Mouse (Mus musculus): ENCODE results near the gene Pglyrp1.

The Pglyrp1 gene

DNA sequence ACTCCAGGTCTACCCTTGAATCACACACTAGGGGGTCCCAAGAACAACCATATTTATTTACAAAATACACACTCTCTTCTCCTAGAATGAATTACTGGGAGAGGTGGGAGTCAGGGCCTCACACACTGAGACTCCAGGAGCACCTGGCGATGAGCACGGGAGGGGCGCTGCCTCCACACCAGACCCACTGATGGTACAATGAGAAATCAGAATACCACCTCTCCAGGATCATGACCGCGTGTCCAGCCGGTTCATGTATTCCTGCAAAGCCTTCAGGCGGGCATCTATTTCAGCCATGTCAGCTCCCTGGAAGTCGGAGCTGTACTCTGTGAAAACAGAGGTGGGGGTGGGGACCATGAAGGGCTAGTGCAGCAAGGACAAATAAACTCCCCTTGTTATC is 19.7 kb downstream of the Pglyrp1 start:
- DNase-seq, result no peak

DNA sequence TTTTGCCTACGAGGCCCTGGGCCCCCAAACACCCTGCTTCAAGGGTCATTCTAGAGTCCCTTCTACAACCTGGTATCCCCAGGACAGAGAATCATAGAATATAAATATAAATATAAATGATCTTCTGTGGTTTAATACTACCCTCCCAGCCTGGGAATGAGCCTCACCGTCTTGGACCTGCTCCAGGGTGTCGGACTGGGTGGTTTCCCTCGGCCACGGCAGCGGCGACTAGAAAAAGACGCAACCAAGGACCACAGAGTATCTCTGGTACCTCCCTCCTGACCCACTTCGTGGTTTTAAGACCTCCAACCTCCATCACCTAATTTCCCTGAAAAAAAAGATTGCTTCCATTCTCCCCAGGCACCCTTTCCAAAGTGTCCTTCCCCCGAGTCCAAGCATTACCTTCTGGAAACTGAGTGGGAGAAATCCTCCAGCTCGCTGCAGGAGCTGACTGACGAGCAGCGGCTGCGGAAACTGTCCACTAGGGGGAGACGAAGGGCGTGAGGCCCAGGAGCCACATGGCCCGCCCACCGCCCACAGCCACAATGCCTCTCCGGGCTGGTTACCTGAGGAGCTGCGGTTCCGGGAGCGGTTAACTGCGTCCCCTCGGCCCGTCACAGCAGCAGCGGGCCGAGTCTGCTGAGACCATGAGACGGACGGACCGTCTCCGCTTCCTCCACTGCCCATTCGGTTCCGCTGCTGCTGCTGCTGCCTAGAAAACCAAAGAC is 20.9 kb downstream of the Pglyrp1 start:
- peak; percentile 90 for DNase-seq

DNA sequence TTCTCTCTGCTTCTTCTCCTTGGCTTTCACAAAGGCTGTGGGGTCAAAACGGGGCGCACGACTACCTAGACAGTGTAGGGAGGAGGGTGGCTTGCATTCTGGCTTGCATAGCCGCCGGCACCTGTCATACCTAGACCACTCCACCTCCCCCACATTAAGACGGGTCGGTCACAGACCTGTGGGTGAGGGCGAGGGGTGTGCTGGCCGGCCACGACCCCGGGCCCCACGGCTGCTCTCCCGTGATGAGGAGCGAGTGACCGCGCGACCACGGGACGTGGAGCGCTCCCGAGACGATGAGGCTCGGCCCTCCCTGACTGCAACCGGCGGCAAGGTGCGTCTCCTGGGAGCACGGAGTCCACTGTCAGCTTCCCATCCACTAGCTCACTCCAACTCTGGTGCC is 21.9 kb downstream of the Pglyrp1 start:
- DNase-seq, result no peak

DNA sequence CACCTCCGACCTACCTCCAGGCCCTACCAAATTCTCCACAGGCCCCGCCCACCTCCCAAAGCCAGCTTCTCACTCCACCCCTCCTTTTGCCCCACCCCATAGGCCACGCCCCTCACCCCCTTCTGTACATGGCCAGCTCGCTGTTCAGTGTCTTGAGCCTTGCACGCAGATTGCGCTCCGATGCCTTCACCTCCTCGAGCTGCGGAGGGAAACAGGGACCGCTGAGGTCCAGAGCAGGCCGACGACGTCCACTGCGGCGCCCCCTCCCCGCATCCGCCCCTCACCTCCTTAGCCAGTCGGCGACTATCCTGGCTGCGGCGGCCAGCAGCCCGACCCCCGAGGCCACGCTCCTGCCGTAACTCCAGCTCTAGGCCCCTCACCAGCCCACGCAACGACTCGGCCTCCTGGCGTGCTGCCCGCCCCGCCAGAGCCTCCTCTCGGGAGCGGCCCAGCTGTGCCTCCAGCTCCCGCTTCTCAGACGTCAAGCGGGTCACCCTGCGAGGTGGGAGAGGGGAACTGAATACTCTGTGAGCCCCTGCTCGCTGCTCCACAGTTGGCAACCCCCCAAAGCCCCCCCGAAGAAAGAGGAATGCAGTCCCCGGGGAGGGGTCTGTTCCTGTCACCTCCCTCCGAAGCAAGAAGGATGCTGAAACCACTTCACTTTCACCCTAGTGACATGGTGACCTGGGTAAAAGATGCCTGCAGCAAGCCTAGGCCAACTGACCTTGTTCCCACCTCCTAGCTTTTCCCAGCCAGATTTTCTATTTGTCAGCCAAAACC is 22.7 kb downstream of the Pglyrp1 start:
- peak; percentile 82 for DNase-seq

DNA sequence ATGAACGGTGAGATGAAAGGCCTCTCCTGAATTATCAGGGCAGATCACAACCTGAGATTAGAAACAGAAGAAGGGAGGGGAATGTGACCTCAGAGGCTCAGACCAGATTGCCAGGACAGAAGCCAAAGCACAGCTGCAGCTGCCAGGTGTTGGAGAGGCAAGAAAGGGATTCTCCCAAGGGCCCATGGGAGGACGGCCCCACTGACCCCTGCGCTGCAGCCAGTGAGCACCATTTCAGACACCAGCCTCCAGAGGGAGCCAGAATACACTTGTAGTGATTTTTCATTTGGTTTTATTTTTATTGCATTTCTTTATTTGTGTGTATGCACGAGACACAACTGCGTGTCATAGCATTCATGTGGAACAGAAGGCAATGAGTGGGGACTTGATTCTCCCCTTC is 25.4 kb downstream of the Pglyrp1 start:
- peak; percentile 67 for DNase-seq

DNA sequence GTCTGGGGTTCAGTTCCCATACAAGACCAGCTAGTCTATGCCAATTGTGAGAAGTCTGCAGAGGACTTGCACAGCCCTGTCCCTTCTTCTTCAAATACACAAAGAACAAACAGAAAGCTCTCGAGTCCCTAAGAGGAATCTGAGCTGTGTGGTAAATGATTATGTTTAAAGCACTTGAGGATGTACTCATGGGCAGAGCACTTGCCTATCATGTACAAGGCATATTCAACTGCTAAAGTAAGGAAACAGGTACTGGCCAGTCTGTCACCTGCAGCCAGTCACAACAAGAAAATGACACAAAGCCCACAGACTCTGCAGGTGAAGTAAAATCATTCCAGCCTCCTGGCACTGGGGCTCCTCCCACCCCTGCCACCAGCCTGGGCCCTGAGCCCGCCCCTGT is 29.4 kb downstream of the Pglyrp1 start:
- DNase-seq, result no peak

DNA sequence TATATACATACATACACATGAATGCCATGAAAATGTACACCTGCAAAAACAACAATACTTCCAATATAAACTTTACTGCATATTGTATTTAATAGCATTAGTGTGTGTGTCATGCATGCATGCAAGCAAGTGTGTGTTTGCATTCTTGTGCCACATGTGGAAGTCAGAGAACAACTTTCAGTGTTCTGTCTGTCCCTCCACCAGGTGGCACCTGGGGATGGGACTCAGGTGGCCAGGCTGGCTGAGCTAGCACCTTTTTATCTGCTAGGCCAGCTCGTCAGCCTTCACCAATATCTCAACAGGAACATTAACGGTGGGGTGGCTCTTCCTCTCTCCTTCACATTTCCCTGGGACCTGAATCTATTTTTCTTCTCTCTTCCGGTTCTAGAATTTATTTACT is 31.4 kb downstream of the Pglyrp1 start:
- DNase-seq, result no peak

DNA sequence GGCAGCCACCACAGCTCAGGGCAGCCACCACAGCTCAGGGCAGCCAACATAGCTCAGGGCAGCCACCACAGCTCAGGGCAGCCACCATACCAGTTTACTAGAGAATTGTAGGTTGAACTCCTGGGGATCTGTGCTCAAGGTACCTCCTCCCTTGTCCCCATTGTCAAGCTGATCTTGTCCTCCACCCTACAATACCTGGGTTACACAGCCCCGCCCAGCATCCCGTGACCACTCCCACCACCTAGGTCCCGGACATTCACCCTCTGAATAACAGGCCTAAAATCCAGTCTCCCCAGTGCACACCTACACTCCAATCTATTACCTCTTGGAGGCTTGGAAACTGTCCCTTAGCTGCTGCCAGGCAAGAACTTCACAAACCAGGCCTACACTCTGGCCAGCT is 33.8 kb downstream of the Pglyrp1 start:
- no peak for DNase-seq

DNA sequence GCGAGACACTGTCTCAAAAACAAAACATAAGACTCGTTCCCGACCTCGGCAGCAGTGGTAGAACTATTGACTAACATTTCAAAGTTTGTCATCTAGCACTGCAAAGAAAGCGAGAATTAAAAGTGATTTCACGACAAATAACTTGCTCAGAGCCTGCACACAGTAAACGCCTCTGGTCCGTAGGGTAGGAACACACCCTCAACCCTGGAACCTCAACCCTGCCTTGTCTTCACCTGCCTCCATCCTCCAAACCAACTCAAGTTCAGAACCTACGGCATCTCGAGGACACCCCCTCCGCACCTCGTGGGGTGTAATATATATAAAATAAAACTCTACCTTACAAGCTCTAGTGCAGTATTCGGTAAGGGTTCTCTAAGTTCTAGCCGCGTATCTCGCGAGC is 38.7 kb downstream of the Pglyrp1 start:
- DNase-seq, result no peak

DNA sequence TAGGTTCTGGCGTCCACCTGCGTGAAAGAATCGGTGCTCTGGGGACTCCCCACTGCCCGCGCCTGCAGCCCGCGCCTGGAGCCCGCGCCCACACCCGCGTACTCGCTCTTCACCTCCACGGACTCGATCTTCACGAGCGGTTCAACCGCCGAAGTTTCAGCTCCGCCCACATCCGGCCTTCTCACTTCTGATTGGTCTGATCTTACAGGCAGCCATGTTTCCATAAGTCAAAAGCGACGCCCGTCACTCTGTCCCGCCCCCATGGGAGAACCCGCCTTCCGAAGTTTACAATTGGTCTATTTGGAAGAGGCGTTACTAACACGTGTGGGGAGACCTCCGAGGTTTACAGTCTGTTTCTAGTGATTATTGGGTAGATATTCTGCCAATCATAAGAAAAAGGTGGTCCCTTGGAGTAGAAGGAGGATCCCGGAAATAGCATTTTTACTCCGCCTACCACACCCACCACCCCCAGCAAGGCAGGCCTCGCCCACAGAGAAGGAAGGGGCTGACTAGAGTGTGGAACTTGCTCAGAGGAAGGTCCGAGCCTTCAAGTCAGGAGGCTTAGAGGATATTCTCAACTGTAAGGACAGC is 39.2 kb downstream of the Pglyrp1 start, which contains the start of gene Ccdc61:
Gene Ccdc61, minus strand, starts transcription at position 175 of the 591 bp plus-strand sequence.
- DNase-seq, result peak; percentile 99

DNA sequence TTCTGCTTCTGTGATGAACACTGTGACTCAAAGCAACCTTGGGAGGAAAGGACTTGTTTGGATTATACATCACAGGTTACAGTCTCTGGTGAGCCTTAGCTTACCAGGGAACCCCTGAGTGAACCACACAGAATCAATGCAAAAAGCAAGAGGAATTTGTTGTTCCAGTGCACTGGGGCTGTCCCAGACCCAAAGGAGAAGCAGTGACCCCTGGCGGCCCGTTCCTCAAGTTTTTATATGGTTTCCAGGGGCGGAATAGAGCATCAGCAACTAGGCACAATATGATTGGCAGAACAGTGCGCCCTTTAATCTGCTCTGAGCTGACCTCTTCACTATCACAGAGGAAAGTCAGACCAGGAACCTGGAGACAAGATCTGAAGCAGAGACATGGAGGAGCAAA is 45.1 kb downstream of the Pglyrp1 start:
- no peak for DNase-seq

DNA sequence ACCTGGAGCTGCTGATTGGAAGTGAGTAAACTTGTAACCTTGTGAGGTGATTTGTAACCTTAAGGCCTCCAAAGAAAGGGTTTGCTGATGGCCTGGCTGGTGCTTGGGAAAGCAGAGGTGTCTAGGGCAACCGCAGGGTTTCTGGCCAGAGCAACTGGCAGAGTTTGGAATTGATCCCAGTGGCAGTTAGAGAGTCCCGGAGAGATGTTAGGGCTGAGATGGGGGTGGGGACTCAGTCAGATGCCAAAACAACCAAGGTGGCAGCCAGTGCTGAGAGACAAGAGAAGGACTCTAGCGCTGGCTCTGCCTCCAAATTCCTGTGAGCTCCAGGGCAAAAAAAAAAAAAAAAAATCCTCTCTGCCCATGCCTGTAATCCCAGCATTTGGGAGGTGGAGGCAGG is 46.8 kb downstream of the Pglyrp1 start:
- no peak for DNase-seq

DNA sequence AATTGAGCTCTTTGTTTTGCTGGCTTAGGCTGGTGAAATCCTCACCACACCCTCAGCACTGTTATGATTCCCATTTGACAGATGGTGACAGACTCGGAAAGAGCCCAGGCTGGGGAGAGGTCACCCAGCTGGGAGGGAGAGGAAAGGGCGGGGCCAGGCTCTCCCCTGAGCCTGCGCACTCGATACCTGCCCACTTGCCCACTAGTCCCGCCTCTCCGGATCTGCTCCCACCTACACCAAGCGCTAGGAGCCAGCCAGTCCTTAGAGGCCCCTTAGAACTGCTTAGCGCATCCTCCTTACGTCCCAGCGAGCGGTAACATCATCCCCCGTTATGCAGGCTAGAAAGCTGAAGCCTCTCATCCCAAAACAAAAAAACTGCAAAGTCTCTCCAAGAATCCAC is 49.9 kb downstream of the Pglyrp1 start:
- DNase-seq, result peak; percentile 86

DNA sequence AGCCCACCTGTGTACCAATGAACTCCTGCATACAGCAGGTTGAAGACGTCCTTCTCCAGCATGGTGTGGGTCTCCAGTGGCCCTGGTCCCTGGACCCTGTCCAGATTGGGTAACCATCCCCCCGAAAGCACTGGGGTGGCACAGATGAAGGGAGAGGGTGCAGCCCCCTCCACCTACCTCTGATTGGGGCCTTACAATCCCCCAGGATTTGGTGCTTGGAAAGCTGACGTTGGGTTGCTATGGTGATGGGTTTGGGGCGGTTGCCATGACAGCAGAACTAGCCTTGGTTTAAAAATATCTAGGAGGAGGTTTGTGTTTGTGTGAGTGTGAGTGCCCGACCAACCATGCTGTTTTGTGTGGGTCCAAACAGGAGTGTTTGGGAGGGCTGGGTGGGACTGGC is 51.7 kb downstream of the Pglyrp1 start:
- no peak for DNase-seq

DNA sequence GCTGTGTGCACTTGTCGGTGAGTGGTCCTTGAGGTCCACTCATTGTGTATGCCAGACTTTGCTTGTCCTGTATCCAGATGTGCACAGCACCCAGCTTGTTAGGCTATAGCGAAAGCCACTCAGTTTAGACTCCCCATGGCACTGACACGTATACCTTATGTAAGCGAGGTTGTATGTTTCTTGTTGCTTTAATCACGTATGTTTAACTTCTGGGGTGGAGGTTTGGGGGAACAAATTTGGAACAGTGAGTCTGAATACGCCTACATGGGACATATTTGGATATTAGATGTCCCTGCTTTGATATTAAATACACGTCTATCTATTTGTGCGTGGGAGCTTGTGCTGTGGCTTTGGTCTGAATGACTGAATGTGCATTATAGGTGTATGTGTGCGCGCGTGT is 52.1 kb downstream of the Pglyrp1 start:
- DNase-seq, result no peak

DNA sequence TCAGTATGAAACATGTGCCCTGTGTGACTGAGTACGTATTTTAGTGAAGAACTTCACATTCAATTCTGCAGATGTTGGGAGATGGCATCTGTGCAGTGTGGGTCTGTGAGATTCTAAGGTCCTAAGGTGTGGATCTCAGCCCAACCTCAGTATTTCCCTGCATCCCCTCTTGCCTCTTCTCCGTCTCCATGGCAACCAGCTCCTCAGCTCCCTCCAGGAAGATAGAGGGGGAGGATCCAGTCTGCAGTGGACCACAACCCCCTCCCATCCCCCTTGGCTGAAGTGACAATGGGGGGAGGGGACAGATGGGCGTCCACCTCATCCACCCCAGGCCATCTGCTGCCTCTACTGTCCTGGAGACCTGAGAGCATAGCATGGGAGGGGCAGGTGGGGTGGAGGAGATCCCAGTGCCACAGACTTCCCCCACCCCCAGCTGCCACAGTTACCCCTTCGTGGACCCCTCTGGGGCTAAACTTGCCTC is 52.6 kb downstream of the Pglyrp1 start:
- DNase-seq, result no peak

DNA sequence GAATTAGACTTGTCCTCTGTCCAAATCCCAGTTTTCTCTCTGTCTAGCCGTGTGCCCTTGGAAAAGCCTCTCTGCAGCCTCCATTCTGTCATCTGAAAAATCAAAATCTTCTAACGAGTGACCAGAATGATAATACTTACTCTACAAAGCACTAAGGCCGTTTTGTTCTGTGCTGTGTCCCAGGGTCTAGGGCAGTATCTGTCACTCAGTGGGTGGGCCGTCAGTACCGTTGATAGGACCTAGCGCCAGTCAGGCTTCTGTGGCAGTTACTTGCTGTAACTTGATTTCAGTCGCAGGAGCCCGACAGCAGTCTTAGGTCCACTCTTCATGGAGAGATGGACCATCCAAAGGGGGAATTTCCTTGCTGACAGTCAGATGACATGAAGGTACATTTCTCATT is 53.2 kb downstream of the Pglyrp1 start:
- no peak for DNase-seq

DNA sequence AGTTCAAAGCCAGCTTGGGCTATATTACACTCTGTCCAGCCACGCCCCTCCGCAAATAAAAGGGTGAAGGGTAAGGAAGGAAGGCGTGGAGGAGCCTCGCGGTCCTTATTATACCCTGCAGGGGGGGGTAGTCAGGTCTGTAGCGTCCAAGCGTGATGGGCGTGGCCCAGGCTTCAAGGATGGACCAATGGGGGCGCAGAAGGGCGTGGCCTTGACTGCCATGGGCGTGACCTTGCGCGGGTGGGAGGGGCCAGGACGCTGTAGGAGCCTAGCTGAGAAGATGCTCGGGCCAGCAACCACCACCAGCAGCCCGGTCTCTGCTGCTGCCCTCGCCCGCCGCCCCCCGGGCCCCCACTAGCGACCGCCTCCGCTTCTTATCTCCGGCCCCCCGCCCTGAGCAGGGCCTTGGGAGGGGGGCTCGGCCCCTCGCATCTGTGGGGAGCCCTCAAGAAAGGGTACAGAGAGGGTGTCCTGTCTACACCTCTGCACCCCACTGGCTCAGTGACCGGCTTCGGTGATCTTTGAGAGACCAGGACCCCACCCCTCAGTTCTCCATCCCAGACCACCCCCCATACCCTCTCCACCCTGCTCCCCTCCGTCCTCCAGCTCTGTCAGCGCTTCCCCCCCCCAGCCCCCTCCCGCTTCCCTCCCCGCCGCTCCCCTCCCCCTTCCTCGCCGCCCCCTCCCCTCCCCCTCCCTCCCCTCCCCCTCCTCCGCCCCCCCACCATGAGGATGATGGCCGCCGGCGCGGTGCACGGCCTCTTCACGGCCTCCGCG is 54.2 kb downstream of the Pglyrp1 start, which contains the start of gene Nova2:
Gene Nova2, plus strand, starts transcription at position 727 of the 777 bp plus-strand sequence.
- DNase-seq, result peak; percentile 93

DNA sequence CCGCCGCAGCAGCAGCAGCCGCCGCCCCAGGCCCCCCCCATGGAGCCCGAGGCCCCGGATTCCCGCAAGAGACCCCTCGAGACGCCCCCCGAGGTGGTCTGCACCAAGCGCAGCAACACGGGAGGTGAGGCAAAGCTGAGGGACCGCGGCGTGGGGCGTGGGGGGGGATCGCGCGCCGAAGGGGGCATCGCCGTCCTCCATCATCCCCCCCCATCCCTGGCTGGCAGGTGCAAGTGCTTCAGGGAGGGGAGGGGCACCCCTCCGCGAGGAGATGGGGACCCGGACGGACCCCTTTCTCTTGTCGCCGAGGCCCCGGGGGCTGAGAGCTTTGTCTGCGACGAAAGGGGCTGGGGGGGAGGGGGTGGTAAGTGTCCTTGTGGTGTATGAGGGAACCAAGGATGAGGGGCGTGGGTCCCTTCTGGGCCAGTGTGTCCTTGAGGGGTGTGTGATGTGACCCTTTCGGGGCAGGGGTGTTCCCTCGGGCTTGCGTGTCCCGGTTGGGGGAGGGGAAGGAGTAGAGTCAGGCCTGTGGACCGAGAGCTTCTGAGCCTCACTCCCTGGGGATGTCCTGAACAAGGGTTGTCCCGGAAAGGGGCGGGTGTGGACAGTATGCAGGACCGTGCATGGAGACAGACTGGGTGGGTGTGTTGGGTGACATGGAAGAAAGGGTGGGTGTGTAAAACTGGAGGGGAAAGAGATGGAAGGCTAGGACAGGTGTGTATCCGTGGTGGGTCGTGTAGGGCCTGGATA is 55.1 kb downstream of the Pglyrp1 start:
- peak; percentile 70 for DNase-seq

DNA sequence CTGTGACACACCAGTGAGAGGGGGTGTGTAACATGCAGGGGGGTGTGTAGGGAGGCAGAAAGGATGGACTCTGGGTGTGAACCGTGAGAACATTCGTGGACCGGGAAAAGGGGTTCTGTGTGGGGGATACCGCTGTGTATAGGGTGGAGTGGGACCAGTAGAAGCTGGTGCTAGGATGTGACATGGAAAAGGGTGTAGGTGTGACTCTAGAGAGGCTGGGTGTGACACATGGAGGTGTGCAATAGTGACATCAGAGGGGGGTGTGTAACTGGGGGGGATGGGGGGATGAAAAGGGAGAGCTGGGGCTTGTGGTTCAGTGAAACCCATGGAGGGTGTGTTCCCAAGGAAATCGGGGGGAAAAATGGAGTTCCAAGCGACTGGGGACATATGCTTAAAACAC is 55.8 kb downstream of the Pglyrp1 start:
- DNase-seq, result no peak

DNA sequence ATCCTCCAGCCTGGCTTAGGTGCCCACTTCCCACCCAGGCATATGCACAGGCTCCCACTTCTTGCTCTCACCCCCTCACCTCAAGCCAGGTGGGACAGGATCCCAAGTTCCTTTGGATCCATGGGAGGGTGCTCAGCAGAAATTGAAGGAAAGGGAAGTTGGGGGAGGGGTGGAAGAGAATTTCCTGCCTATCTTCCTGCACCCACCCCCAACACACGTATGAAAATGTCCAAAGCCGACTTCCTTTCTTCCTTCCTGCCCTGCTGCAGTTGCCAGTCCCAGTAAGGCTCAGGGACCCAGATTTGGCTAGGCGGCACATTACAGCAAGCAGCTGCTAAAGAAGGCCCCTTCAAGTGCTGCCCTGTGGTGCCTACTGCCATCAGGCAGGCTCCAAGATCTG is 56.6 kb downstream of the Pglyrp1 start:
- peak; percentile 70 for DNase-seq
